Mouse (Mus musculus): ENCODE results near the gene Timm8a2. TPM values are rescaled to one million over a fixed set of nuclear protein-coding genes. Genes with fewer than 3 reads are reported as not detected.

Gene Timm8a2
- polyA plus RNA-seq, 1 experiment, result 0.22 TPM

DNA sequence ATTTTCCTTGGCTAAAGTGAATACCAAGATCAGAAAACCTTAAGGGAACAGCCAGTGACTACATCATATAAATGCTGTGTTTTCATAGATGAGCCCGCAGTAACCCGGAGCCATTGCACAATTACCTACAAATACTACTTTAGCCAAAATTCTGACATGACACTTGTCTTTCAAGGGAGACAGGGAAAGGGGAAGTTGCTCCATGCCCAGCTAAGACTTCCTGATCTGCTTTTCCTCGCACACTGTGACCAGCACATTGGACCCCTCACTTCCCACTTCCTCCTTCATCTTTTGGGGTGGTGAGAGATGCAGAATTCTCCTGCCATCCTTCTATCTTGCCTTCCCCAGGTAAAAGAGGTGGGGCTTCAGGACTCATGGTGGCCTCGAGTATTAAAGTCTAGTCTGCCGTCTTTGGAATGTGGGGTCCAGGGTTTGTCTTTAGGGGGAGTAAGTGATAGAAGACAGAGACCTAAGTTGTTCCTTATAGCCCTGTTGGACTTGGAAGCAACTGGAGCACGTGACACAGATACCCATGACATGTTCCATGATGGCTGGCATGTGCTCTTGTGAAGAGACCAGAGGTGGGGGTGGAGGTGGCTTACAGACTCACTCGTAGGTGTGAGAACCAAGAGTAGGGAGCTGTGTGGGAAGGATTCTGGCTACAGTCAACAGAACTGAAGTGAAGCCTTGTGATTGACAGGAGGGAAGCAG is 39.5 kb upstream of the Timm8a2 start:
- TF ChIP-seq POLR2A (IDR thresholded peaks at IDR 0.05; ENCODE audit: borderline replicate concordance, extremely low read depth, insufficient read depth, insufficient read length, poor library complexity, severe bottlenecking) (no peak), CTCF (IDR thresholded peaks at IDR 0.05; ENCODE audit: borderline replicate concordance, extremely low read depth, insufficient read depth, insufficient read length) (no peak)

DNA sequence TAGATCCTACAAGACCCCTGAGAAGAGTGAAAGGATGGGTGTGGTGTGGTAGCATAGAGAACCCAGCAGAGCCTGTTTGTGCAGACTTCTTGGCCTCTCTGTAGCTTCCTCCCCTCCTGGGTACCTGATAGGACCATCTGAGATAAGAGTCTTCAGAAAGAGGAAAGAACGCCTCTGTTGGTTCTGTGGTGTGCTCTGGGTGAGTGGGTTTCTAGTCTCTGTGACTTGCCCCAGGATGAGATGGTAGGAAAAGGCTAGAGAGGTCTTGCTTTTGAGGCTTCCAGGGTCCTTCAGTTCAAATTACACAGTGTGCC is 39.0 kb upstream of the Timm8a2 start:
- no peak for TF ChIP-seq POLR2A (IDR thresholded peaks at IDR 0.05; ENCODE audit: borderline replicate concordance, extremely low read depth, insufficient read depth, insufficient read length, poor library complexity, severe bottlenecking)
- no peak for TF ChIP-seq CTCF (IDR thresholded peaks at IDR 0.05; ENCODE audit: borderline replicate concordance, extremely low read depth, insufficient read depth, insufficient read length)
- no peak for DNase-seq (ENCODE audit: low read depth)

More for the DNA sequence above, 39.5 kb upstream of the Timm8a2 start:
- DNase-seq (ENCODE audit: low read depth), result no peak

DNA sequence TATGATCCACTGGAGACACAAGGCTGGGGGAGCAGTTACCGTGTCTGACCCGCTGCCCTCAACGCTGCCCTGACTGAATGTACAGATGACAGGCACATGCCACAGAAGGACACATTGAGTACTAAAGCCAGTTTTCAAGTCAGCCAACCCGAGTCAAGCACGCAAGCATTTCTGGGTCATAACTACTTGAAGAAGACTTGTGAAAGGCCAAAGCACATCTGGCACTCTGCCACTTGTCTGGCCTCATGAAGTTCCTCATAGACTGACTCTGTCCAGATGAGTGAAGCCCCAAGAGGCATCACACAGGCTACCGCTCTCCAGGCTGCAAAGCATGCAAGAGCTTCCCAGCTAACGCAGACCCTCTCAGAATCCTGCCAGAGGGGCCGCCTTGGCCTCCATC is 37.7 kb upstream of the Timm8a2 start:
- DNase-seq (ENCODE audit: low read depth), result peak; percentile 13

DNA sequence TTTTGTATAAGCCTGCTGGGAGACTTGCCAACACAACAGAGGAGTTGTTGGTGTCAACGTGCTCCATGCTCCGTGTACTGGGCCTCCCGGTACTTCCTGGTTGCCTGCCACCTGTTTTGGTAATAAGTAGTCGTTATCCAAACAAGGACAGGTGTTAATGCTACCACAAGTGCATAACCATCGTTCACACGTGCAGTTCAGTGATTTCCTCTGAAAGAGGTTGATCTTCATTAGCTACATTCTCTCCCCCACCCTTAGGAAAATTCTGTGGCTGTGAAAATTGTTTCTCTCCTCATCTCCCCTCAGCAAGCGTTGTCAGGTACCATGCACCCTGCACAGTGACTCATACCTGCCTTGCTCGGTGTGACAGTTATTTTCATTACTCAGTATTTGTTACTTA is 35.0 kb upstream of the Timm8a2 start:
- peak; percentile 26 for DNase-seq (ENCODE audit: low read depth)
- TF ChIP-seq CTCF (IDR thresholded peaks at IDR 0.05; ENCODE audit: borderline replicate concordance, extremely low read depth, insufficient read depth, insufficient read length), result no peak
- no peak for TF ChIP-seq POLR2A (IDR thresholded peaks at IDR 0.05; ENCODE audit: borderline replicate concordance, extremely low read depth, insufficient read depth, insufficient read length, poor library complexity, severe bottlenecking)

More for the DNA sequence above, 37.7 kb upstream of the Timm8a2 start:
- TF ChIP-seq POLR2A (IDR thresholded peaks at IDR 0.05; ENCODE audit: borderline replicate concordance, extremely low read depth, insufficient read depth, insufficient read length, poor library complexity, severe bottlenecking) (no peak), CTCF (IDR thresholded peaks at IDR 0.05; ENCODE audit: borderline replicate concordance, extremely low read depth, insufficient read depth, insufficient read length) (no peak)

- DNase-seq (ENCODE audit: low read depth), result peak; percentile 29
- no peak for TF ChIP-seq CTCF (IDR thresholded peaks at IDR 0.05; ENCODE audit: borderline replicate concordance, extremely low read depth, insufficient read depth, insufficient read length)
- no peak for TF ChIP-seq POLR2A (IDR thresholded peaks at IDR 0.05; ENCODE audit: borderline replicate concordance, extremely low read depth, insufficient read depth, insufficient read length, poor library complexity, severe bottlenecking)
Measured at GRCm38 (mm10) chr14:122000346-122001105, 33.9 kb upstream of the Timm8a2 start.

DNA sequence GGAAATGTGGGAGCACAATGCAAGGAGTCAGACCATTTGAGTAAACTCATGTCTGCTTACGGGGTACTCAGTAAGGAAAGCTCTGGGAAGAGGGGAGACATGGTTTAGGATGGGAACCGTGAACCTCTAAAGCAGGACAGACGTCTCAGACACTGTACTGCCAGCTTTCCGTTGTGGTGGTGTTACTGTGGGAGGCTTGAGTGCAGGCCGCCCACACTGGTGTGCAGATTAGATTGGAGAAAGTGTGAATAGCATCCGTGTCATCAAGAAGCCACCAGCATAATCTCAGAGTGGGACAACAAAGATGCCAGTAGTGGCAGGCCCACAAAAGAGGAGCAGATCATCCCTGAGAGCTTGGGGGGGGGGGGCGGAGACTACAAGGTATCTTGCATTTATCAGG is 32.2 kb upstream of the Timm8a2 start:
- TF ChIP-seq CTCF (IDR thresholded peaks at IDR 0.05; ENCODE audit: borderline replicate concordance, extremely low read depth, insufficient read depth, insufficient read length) (no peak), POLR2A (IDR thresholded peaks at IDR 0.05; ENCODE audit: borderline replicate concordance, extremely low read depth, insufficient read depth, insufficient read length, poor library complexity, severe bottlenecking) (no peak)
- DNase-seq (ENCODE audit: low read depth), result no peak

- TF ChIP-seq CTCF (IDR thresholded peaks at IDR 0.05; ENCODE audit: borderline replicate concordance, extremely low read depth, insufficient read depth, insufficient read length) (no peak), POLR2A (IDR thresholded peaks at IDR 0.05; ENCODE audit: borderline replicate concordance, extremely low read depth, insufficient read depth, insufficient read length, poor library complexity, severe bottlenecking) (no peak)
- DNase-seq (ENCODE audit: low read depth), result no peak
Measured at GRCm38 (mm10) chr14:122003812-122004211, 30.7 kb upstream of the Timm8a2 start.

- DNase-seq (ENCODE audit: low read depth), result no peak
- TF ChIP-seq CTCF (IDR thresholded peaks at IDR 0.05; ENCODE audit: borderline replicate concordance, extremely low read depth, insufficient read depth, insufficient read length) (no peak), POLR2A (IDR thresholded peaks at IDR 0.05; ENCODE audit: borderline replicate concordance, extremely low read depth, insufficient read depth, insufficient read length, poor library complexity, severe bottlenecking) (no peak)
Measured at GRCm38 (mm10) chr14:122008261-122008660, 26.2 kb upstream of the Timm8a2 start.

- no peak for DNase-seq (ENCODE audit: low read depth)
- no peak for TF ChIP-seq CTCF (IDR thresholded peaks at IDR 0.05; ENCODE audit: borderline replicate concordance, extremely low read depth, insufficient read depth, insufficient read length)
- TF ChIP-seq POLR2A (IDR thresholded peaks at IDR 0.05; ENCODE audit: borderline replicate concordance, extremely low read depth, insufficient read depth, insufficient read length, poor library complexity, severe bottlenecking), result no peak
Measured at GRCm38 (mm10) chr14:122009502-122009901, 25.0 kb upstream of the Timm8a2 start.

GRCm38 (mm10) chr14:122010301-122010700 is 24.2 kb upstream of the Timm8a2 start:
- DNase-seq (ENCODE audit: low read depth), result peak; percentile 3
- TF ChIP-seq POLR2A (IDR thresholded peaks at IDR 0.05; ENCODE audit: borderline replicate concordance, extremely low read depth, insufficient read depth, insufficient read length, poor library complexity, severe bottlenecking), result no peak
- no peak for TF ChIP-seq CTCF (IDR thresholded peaks at IDR 0.05; ENCODE audit: borderline replicate concordance, extremely low read depth, insufficient read depth, insufficient read length)

GRCm38 (mm10) chr14:122011768-122012167 is 22.7 kb upstream of the Timm8a2 start:
- no peak for TF ChIP-seq POLR2A (IDR thresholded peaks at IDR 0.05; ENCODE audit: borderline replicate concordance, extremely low read depth, insufficient read depth, insufficient read length, poor library complexity, severe bottlenecking)
- DNase-seq (ENCODE audit: low read depth), result no peak

DNA sequence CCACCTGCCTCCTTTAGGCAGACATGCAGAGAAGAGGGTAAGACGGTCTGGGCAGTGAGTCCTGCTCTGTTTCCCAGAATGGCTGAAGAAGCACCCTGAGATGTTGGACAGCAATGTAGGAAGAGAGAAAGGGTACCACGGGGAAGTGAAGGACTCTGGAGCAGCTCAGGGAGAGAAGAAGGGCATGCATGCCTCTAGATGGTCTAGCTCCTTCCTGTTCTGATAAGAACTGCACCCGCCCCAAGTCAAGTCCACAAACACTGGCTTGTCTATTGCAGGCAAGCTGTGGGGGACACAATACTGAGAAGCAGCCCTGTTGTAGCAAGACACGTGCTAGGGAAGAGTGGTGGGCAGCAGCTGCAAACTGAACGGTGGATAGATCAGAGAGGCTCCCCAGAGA is 22.3 kb upstream of the Timm8a2 start:
- TF ChIP-seq CTCF (IDR thresholded peaks at IDR 0.05; ENCODE audit: borderline replicate concordance, extremely low read depth, insufficient read depth, insufficient read length) (no peak), POLR2A (IDR thresholded peaks at IDR 0.05; ENCODE audit: borderline replicate concordance, extremely low read depth, insufficient read depth, insufficient read length, poor library complexity, severe bottlenecking) (no peak)

More for the DNA sequence above, 22.3 kb upstream of the Timm8a2 start:
- DNase-seq (ENCODE audit: low read depth), result no peak

Measured in brain, embryonic 14.5 days (tissue).